Mouse (Mus musculus) T-cell, adult 2 months (primary cell): ENCODE results near the gene Ahrr.
A peak's percentile ranks its signal among the peaks of the same experiment; 100 is the strongest.

Experiments used
- DNase-seq: peaks from one replicate; pipeline ENCODE4 v3.0.0; 2022; ENCODE audit warnings: low spot score

The Ahrr gene

GRCm38 (mm10) chr13:74237574-74237973, 54.6 kb downstream of the Ahrr start:
- no peak for DNase-seq

DNA sequence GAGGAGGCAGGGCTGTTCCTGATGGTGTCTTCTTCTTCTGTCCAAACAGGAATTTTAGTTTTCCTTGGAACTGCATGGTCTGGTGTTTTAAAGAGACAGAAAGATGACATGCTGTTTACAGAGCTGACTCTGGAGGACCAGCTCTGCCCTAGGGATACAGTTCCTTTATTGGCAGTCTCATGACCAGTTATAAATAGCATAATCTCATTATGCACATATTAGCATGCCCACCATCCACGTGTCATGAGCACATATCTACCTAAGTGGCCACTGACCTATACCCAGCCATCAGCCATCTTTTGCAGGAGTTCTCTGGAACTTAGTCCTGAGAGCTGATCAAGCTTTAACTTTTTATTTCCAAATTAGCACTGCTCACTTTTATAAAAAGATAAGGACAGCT, 71.5 kb downstream of the Ahrr start:
- DNase-seq = no peak

DNA sequence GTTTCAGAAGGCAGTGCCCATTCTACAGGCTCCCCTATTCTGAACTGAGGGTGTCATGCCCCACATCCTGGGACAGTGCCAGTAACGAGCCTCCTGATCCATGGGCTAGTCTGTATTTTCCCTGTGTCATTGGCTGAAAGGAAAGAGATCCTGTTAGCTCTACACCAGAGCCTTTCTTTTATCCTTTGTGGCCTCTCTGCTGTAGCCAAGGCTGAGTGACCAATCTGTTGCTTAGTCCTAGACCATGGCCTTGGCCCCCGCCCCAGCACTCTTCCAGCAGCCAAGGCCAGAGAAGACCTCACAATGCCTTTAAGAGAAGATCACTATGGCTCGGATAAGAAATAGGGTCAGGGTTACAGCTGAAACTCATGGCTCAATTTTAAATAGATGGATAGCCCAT, 73.7 kb downstream of the Ahrr start:
- DNase-seq = no peak

GRCm38 (mm10) chr13:74208986-74209345, 83.2 kb downstream of the Ahrr start:
- peak; percentile 37 for DNase-seq

GRCm38 (mm10) chr13:74208317-74208985, 83.7 kb downstream of the Ahrr start, which contains the start of gene Exoc3:
Gene Exoc3, minus strand, starts transcription at chr13:74208732.
- DNase-seq = peak; percentile 88

GRCm38 (mm10) chr13:74196451-74196850, 95.7 kb downstream of the Ahrr start:
- DNase-seq = no peak

DNA sequence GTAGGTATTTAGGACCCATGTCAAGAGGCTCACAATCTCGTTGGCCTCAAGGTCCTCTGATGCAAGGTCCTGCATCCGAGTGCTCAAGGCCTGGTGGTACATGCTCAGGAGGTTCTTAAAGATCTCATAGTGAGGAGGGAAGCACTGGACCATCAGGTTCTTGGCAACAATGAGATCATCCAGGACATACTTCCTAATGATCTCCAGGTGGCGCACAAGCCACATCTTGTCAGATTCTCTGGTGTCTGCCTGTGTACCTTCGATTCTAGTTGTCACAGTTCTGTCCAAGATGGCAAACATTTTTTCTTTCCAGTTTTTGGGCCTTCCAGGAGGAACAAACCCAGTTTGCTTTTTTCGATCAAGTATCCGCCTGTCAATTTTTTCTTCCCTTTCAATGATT, 99.5 kb downstream of the Ahrr start:
- no peak for DNase-seq

DNA sequence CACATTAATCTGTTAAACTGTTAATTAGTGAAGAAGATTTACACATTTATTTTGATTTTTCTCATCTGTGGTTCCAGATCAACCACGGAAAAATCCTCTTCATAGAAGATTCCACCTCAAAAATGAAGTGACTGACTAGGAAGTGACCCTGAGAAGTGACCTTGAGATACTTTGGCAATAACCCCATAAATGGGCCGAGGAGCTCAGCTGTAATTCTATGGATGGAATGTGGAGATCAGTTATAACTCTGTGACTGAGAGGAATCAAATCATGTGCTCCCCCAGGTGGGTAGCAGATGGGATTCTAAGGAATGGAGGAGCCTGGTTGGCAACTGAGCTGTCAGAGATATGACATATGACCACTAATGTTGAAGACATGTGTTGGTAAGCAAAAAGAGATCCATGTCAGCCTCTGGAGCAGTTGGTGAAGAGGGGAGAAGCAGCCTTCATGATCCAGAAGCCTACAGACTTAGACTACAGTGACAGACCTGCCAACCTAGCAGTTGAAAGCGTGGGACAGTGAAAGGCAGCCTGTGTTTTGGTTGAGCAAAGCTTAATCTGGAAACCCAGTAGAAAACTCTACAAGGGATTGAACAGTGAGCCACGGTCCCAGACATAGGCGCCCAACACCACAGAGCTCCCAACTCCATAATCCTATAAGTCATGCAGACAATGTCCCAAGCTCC, 109.0 kb downstream of the Ahrr start:
- DNase-seq = no peak

GRCm38 (mm10) chr13:74172036-74172435, 120.1 kb downstream of the Ahrr start:
- no peak for DNase-seq

- DNase-seq = no peak
These were observed 122.5 kb downstream of the Ahrr start for GRCm38 (mm10) chr13:74169446-74170164.

DNA sequence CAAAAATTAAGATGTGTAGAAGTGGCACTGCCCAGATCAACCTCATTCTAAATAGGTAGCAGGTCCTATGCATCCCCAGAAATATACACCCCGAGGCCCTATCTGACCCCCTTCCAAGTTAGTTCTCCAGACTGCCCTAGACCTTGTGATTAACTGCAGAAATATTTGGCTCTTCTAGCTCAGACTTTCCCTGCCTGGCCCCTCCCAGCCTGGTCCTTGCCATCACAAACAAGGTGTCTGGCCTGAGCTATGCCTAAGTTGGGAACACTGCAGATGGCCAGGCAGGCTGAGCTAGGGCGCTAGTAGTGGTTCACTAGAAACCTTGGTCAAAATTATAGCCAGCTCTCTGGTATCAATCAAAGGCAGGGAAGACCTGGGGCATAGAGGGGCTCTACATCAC, 124.6 kb downstream of the Ahrr start:
- DNase-seq = no peak

GRCm38 (mm10) chr13:74167057-74167413, 125.1 kb downstream of the Ahrr start:
- DNase-seq = no peak

DNA sequence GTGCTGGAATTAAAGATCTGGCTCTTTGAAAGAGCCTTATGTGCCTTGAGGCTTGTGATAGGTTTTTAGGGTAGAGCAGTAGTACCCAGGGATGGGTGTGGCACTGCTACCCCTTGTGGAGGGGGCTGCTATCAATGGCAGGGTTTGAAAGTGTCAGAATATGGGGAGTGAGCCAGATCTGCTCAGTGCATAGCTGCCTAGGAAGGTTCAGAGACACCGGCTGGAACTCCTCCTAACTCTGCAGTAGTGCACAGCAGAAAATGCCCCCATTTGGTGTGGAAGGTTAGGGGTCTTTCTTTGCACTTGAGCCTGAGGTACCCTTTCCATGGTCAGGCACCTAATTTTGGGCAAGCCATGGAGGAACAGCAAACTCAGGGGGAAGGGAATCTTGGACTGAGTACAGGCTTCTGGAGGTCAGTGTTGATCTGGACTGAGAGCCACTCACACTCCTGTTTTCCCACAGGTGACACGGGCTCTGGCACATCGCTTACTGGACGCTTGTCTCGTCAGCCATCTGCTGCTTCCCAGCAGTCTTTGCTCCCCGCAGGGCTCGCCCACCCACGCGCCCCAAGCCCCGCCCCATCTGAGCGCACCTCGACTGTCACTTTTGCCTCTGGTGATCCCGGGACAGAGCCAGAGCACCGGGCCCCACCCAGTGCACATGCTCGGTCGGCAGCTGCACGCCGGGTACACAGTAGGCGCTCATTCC, 125.6 kb downstream of the Ahrr start:
- DNase-seq = peak; percentile 50
